Mouse (Mus musculus) myocyte (in vitro differentiated cells): ENCODE data around the gene Tmem259.

Experiments
- CEBPB ChIP-seq: IDR thresholded peaks from 2 replicates; pipeline ENCODE4 v1.6.1; 2011; ENCODE audit warnings: mild to moderate bottlenecking, moderate library complexity; ENCODE audit not compliant: poor library complexity, insufficient read depth, severe bottlenecking
- E2F4 ChIP-seq: IDR thresholded peaks from one replicate; pipeline ENCODE4 v1.6.1; 2011; ENCODE audit warnings: mild to moderate bottlenecking, control low read depth, moderate library complexity; ENCODE audit not compliant: insufficient read depth
- MAX ChIP-seq: IDR thresholded peaks from one replicate; pipeline ENCODE4 v1.6.1; 2011; ENCODE audit warnings: low read depth, mild to moderate bottlenecking, control low read depth
- POLR2A ChIP-seq: IDR thresholded peaks from one replicate; pipeline ENCODE4 v1.6.1; 2011; ENCODE audit warnings: low read depth, mild to moderate bottlenecking, control low read depth, moderate library complexity; ENCODE audit not compliant: insufficient read length
- POLR2AphosphoS2 ChIP-seq: IDR thresholded peaks from one replicate; pipeline ENCODE4 v1.6.1; 2011; ENCODE audit warnings: low read depth, control low read depth; ENCODE audit not compliant: insufficient read length
- TCF12 ChIP-seq: IDR thresholded peaks from one replicate; pipeline ENCODE4 v1.6.1; 2011; ENCODE audit warnings: mild to moderate bottlenecking, control low read depth; ENCODE audit not compliant: poor library complexity, insufficient read depth, severe bottlenecking
- USF1 ChIP-seq: IDR thresholded peaks from one replicate; pipeline ENCODE4 v1.6.1; 2011; ENCODE audit warnings: low read depth, mild to moderate bottlenecking, control low read depth, moderate library complexity

GRCm38 (mm10) chr10:79936911-79937441, 47.2 kb downstream of the Tmem259 start:
- TF ChIP-seq POLR2AphosphoS2 (no peak), CEBPB (no peak), MAX (no peak), E2F4 (no peak), USF1 (no peak), POLR2A (no peak), TCF12 (no peak)
